Mouse (Mus musculus) cerebellum, adult 2 months (tissue): ENCODE data around the gene Lipm.

Experiments used
- CTCF ChIP-seq: fragments of 200-500 bp; IDR thresholded peaks from 2 replicates; pipeline ENCODE4 v1.5.1; 2011; ENCODE audit warnings: low read depth, mild to moderate bottlenecking, control low read depth, low read length, moderate library complexity, borderline replicate concordance; ENCODE audit not compliant: insufficient read depth
- POLR2A ChIP-seq: fragments of 200-500 bp; IDR thresholded peaks from 2 replicates; pipeline ENCODE4 v1.6.1; 2011; ENCODE audit warnings: low read length, control low read depth, borderline replicate concordance; ENCODE audit not compliant: insufficient read depth

DNA sequence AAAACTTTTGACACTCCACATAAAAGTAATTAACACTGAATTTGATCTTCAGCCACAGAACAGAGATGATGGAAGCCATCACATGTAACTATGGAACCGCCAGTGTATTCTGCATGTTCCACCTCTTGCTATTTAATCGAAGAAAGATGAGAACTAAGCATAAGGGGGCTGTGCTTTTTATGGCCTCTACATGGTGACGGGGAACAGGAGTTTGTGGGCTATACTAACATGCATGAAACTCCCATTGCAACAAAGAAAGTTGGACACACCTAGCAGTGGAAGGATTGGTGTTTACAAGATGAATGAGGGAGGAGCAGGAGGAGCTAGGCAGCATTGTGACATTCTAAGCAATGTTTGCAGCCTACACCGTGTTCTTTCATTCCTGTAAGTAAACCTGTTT is at the start of gene Lipm:
- TF ChIP-seq CTCF: no peak
- TF ChIP-seq POLR2A: no peak
